Mouse (Mus musculus) v-Abl transformed pro-B cells (cell line): Measurements from ENCODE around the gene Tmem167.

Source experiments
- in situ Hi-C, 2 experiments: fragments of 400-800 bp; cut with MboI; formaldehyde crosslinking; loops; one replicate each; pipeline ENCODE4 v1.15.1; 2025; ENCODE audit not compliant: unreplicated experiment in 2 of 2

Gene Tmem167

GRCm38 (mm10) chr13:90175662-90176061, 86.7 kb downstream of the Tmem167 start:
- in situ Hi-C loops = no loop called here

- in situ Hi-C loops = no loop called here
Measured at GRCm38 (mm10) chr13:90182262-90182661, 93.3 kb downstream of the Tmem167 start.

GRCm38 (mm10) chr13:90183536-90183935, 94.6 kb downstream of the Tmem167 start:
- in situ Hi-C loops = no loop called here

- in situ Hi-C loops = no loop called here
Measured at GRCm38 (mm10) chr13:90186694-90187093, 97.8 kb downstream of the Tmem167 start.

GRCm38 (mm10) chr13:90188021-90188420, 99.1 kb downstream of the Tmem167 start:
- in situ Hi-C loops = no loop called here

GRCm38 (mm10) chr13:90191794-90192193, 102.9 kb downstream of the Tmem167 start:
- in situ Hi-C loops = no loop called here
